Mouse (Mus musculus) thymus, adult 2 months (tissue): ENCODE results near the gene Mrtfb.

ENCODE experiments used
- CTCF ChIP-seq: fragments of 200-500 bp; IDR thresholded peaks from 2 replicates; pipeline ENCODE4 v1.5.1; 2012; ENCODE audit warnings: mild to moderate bottlenecking, control low read depth, low read length, moderate library complexity, borderline replicate concordance; ENCODE audit not compliant: control insufficient read depth, poor library complexity, insufficient read depth; ENCODE audit errors: extremely low read depth
- POLR2A ChIP-seq: fragments of 200-500 bp; IDR thresholded peaks from 2 replicates; pipeline ENCODE4 v1.6.1; 2012; ENCODE audit warnings: mild to moderate bottlenecking, low read length, control low read depth, moderate library complexity; ENCODE audit not compliant: control insufficient read depth, poor library complexity, insufficient read depth; ENCODE audit errors: extremely low read depth

GRCm38 (mm10) chr16:13411531-13411930 is 155.2 kb downstream of the Mrtfb start:
- TF ChIP-seq POLR2A (no peak), CTCF (no peak)
